Mouse (Mus musculus) layer of hippocampus, postnatal 14 days (tissue): ENCODE results near the gene Tmtc4. TPM values are rescaled to one million over a fixed set of nuclear protein-coding genes. Genes with fewer than 3 reads are reported as not detected.
A peak's percentile ranks its signal among the peaks of the same experiment; 100 is the strongest.

Experiments used
- DNase-seq, 2 experiments: peaks; one replicate each; pipeline ENCODE4 v3.0.0; 2021 to 2022; ENCODE audit warnings: low spot score in 2 of 2, mixed read lengths in 1 of 2
- total RNA-seq, 2 experiments: library from RNA; stranded (reverse); gene quantifications; 2 replicates each; pipeline ENCODE4 v1.2.3; 2021

Gene Tmtc4
- total RNA-seq, 2 experiments from 2014 or later, result 16.0 to 18.4 TPM

- no peak for DNase-seq
These were observed 78.8 kb downstream of the Tmtc4 start for GRCm38 (mm10) chr14:122905007-122905406.

- no peak for DNase-seq
These were observed 79.9 kb downstream of the Tmtc4 start for GRCm38 (mm10) chr14:122903923-122904351.

- peak; percentile 67 to 73 for DNase-seq
These were observed 81.0 kb downstream of the Tmtc4 start for GRCm38 (mm10) chr14:122902884-122903283.

DNA sequence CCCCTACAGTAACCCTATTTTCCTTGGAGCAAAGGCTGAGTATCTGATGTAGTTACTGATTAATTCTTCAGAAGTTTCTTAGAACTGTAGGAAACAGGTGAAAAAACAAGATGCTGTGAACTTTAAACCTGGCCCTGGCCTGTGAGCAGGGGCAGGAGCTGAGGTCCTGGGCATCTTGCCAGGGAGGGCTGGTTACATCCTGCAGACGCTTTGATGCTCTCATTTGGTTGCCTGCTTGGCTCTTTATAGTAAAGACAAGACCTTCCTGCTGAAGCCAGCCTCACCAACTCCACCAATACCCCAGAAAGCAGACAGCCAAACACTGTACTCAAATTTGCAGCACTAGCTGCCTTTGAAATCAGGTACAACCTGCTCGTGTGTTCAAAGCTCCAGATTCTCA is 81.7 kb downstream of the Tmtc4 start:
- no peak for DNase-seq

DNA sequence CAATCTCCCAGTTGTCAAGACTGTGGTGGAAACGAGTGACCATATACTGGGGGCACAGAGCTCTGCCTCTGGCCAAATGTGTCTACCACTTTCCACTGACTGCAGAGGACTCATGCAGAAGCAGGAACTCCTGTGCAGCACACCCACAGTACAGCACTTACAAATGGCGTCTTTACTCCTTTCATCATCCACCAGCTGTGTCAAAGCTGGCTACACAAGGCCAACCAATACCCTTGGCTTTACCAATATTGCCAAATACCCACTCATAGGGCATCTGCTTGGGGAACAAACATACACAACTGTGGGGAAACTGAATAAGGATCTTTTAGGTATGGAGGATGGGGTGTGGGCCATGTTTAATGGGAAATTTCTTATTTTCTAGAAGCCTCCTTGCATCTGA is 82.1 kb downstream of the Tmtc4 start:
- no peak for DNase-seq

GRCm38 (mm10) chr14:122901177-122901576 is 82.7 kb downstream of the Tmtc4 start:
- no peak for DNase-seq

GRCm38 (mm10) chr14:122900679-122901078 is 83.2 kb downstream of the Tmtc4 start:
- DNase-seq, result no peak

DNA sequence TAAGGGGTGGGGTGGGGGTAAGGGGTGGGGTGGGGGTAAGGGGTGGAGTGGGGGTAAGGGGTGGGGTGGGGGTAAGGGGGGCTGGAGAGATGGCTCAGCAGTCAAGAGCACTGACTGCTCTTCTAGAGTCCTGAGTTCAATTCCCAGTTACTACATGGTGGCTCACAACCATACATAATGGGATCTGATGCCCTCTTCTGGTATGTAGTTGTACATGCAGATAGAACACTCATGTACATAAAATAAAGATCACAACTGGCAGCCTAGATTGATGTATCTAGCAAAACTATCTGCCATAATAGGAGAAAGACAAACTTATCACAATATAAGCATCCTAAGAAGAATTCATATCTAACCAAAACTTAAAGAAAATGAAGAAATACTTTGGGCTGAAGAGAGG is 85.3 kb downstream of the Tmtc4 start:
- no peak for DNase-seq

DNA sequence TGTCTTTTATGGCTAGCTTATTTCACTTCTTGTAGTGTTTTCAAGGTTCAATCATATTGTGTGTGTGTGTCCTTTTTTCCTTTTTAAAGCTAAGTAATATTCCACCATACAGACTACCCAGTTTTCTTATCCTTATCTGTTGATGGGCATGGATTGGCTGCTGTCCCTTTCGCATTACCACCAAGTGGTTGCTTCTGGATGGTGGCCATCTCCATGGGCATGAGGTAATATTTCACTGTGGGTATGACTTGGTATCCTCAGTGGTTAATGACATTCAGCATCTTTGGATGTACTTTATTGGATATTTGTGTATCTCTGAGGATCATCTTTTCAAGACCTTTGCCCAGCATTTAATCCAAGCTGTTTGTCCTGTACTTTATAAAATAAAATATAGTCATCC is 87.7 kb downstream of the Tmtc4 start:
- no peak for DNase-seq

DNA sequence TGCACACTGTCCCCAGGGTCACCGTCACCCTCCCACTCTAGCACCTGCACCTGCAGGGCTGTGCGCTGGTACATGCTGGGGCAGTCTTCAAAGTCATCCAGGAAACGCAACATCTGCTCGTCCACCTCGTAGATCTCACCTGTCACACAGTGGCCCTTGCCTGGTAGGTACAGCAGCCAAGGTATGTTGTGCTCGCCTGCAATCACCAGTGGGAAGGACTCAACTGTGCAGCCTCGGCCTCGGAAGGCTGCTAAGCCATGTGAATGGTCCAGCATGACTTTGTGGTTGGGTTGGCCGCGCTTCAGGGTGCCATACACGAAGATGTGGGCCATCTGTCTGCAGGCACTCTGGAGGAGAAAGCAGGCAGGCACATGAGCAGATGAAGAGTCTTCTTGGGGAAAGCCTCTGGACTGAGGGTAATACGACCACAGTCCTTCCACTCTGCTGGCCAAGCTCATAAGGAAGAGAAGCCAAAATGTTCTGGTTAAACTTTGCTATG is 92.3 kb downstream of the Tmtc4 start:
- no peak for DNase-seq

- DNase-seq, result no peak
These were observed 95.4 kb downstream of the Tmtc4 start for GRCm38 (mm10) chr14:122888480-122888872.

DNA sequence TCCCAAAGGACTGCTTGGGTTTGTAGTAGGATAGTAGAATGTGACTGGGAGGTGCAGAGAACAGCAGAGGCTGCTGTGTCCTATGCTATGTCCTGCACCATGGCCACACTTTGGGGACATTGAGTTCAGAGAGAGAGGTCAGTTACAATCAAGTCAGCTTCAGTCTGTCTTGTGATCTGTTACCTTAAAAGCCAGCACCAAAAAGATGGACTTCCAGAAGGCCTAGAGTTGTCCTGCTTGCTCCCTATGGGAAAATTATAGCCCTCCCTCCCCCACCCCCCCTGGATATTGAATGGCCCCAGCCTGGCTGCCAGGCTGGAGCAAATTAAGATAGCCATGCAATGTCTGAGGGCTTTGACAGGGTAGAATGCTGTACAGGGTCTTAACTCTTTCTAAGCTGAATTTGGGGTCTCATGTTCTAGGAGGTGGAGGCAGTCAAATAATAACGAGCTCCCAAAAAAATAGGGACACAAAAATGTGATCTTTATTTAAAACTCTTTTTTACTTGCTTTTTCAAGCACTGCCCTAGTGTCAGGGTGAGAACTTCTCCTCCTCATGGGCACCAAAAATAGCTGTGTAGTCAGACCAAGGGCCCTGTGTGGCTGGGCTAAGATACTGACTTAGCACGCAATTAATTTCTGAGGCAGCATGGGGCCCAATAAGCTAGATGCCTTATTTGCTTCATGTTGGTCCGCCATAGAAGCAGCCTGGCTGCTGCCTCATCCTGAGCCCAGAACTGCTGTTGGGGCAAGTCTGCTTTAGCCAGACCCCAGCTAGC is 95.9 kb downstream of the Tmtc4 start:
- DNase-seq, result no peak

GRCm38 (mm10) chr14:122887278-122887677 is 96.6 kb downstream of the Tmtc4 start:
- DNase-seq, result no peak

DNA sequence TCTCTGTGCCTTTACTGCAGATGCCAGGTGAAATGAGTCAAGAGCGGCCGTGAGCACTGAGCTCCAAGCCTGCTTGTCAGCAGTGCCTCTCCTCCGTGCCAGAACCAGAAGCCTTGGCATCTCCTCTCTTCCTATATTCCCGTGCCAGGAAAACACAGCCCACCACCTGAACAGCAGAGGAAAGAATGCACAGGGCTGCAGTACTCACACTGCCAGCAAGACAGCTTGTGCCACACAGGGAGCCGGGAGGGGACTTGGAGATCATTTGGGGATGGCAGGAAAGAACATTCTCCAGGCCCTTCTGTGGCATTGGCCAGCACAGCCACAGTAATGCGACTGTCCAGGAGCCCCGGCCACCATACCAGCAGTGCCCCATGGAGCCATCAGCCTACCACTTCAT is 97.9 kb downstream of the Tmtc4 start:
- peak in 1 of 2 experiments; percentile 73 for DNase-seq

DNA sequence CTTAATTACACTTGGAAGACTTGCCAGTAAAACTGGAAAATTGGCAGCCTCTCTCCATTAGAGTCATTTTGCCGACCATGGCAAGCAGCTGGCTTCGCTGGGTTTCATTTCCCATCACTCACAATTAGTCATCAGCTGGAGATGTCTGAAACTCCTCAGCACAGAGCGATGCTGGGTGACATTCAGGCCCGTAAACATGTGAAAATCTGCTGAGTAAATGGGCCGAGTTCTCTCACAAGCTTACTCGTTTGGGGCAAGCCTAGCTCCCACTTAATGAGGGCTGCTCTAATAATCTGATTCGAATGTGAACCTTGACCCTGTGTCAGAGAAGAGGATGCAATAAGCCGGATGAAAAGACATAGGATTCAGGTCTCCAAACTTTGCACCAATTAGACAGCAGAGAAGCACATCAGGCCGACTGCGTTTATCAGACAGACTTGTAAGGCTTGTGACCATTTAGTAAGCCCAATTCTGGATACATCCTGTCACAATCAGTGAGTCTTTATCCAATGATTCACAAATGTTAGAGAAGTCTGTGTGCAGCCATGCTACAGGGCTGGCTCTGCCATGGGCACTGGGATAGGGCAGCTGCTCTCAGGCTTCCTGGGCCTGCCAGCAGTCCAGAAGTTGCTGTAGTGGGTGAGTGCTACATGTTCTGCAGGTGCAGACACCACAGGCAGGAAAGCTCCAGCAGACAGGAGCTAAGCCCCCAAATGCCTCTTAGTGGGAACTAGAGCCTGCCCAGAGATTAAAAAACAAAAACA is 99.8 kb downstream of the Tmtc4 start:
- peak in 1 of 2 experiments; percentile 65 for DNase-seq

- no peak for DNase-seq
These were observed 100.4 kb downstream of the Tmtc4 start for GRCm38 (mm10) chr14:122883410-122883806.

DNA sequence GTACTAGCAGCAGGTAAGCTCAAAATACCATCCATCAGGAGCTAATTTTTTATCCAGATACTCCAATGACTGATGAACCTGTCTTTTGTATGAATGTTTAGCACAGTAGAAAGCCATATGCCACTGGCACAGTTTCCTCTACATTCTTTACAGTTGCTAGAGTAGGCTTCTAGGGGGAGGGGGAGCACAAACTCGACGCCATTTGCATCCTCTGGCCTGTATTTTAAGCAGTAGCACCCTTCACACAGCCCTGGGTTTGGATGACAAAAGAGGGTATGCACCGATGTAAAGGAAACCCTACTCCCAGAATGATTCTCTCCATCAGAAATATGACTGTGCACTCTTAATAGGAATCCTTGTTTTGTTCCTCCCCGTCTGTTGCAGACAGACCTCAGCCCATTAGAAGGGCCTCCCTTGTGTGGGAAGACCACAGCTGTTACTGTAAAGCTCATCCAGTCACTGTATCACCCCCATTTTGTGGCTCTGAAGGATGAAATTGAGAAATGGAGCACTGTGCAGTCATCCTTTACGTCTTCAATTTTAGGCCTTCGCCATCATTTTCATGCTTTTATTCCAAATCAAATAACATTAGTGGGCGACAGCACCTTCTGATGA is 100.9 kb downstream of the Tmtc4 start:
- no peak for DNase-seq

DNA sequence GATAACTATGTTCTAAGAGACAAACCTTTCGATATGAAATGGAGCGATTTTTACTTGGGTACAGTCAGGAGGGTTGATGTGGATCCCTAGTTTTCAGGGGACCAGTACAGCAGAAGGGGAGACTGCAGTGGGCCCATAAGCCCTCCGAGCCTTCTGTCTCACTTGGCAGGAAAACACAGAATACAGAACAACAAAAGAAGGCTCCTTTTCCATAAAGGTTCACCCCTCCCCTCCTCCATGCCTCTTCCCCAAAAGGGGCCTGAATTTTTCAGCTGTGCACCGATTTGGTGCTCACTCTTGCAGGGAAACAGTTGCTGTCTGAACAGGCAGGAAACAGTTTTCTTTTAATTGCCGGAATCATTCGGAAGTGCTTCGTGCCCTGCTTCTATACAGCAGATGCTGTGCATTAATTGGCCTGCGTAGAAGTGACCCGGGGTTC is 101.6 kb downstream of the Tmtc4 start:
- no peak for DNase-seq

DNA sequence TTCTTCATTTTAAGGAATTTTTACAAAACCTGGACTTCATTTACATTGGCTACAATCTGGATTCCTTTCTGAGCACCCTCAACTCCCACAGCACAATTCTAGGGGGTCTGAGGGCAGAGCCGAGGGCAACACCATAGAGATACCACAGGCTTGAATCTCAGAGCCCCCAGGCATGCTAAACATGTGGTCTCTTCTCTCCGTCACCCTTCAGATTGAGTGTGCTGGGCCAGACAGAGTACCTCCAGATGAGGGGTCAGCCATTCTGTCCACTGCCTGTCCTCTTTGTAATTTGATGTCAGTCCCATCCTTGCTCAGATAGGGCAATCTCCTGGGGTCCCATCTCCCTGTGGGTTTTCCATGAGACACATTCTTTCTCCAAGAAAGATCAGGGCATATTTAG is 102.1 kb downstream of the Tmtc4 start:
- DNase-seq, result no peak

DNA sequence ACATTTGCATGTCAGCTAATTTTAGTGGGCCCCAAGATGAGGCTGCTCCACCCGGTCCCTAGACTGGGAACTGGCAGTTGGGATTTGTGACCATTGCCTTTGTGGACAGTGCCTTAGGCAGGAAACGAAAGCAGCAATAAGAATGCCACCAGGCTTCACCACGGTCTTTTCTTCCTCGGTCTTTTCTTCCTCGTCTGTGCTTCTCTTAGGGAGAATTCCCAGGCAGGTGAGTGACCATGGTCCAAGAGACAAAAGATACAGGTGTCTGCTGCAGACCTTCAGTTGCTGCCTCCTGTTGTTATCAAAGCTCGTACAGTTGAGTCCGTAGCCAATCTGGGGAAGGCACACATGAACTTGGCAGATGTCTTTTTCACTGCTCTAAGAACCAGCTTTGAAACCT is 103.5 kb downstream of the Tmtc4 start:
- DNase-seq, result no peak

DNA sequence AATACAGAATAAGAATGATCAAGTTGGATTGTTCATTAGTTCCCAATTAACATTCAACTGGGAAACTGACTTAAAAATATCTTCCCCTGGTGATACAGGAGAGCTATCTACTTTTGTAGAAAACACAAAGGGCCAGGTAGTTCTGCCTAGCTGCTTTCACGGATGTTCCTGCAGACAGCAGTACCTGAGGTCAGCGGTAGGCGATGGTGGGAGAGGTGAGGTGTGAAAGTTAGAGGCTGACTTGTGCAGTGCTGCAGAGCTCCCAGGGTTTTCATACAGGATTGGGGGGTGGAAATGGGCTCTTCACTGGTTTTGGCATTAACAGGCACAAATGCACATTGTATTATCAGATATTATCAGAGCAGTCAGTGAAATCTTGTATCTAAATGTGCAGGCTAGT is 106.0 kb downstream of the Tmtc4 start:
- DNase-seq, result no peak

DNA sequence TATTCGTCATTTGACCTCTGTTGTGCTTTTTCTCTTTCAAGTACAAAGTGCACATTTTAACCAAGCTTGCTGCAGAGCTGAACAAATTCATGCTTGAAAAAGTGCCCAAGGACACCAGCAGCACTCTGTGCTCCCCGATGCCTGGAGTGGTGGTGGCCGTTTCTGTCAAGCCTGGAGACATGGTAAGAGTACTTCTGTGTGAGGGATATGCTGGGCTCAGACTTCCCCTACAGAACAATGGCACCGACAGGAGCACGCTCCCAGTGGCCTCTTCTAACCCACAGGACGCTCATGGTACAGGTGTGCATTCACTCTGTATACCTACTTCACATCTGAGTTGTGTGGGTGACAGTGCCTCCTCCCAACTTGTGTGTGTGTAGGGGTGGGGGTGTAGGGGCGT is 107.1 kb downstream of the Tmtc4 start:
- no peak for DNase-seq
